Mouse (Mus musculus): ENCODE data around the gene Krt10.
A peak's percentile ranks its signal among the peaks of the same experiment; 100 is the strongest.

The Krt10 gene

GRCm38 (mm10) chr11:99389264-99389663 is at the start of gene Krt10:
Gene Krt10, minus strand, starts transcription at chr11:99389364.
- DNase-seq (ENCODE audit: low read depth, low spot score): no peak

- no peak for DNase-seq (ENCODE audit: low read depth, low spot score)
Observed at GRCm38 (mm10) chr11:99437972-99438371, 48.8 kb upstream of the Krt10 start, which contains the start of gene Krt20. Gene Krt20, minus strand, starts transcription at chr11:99438150.

GRCm38 (mm10) chr11:99436625-99437024 is 47.5 kb upstream of the Krt10 start:
- DNase-seq (ENCODE audit: low read depth, low spot score): no peak

- DNase-seq (ENCODE audit: low read depth, low spot score): no peak
Observed at GRCm38 (mm10) chr11:99430670-99431069, 41.5 kb upstream of the Krt10 start.

- DNase-seq (ENCODE audit: low read depth, low spot score): no peak
Observed at GRCm38 (mm10) chr11:99422159-99422558, 33.0 kb upstream of the Krt10 start, which contains the start of gene Krt12. Gene Krt12, minus strand, starts transcription at chr11:99422259.

- no peak for DNase-seq (ENCODE audit: low read depth, low spot score)
Observed at GRCm38 (mm10) chr11:99420586-99420985, 31.4 kb upstream of the Krt10 start.

- no peak for DNase-seq (ENCODE audit: low read depth, low spot score)
Observed at GRCm38 (mm10) chr11:99417819-99418218, 28.7 kb upstream of the Krt10 start.

GRCm38 (mm10) chr11:99416902-99417301 is 27.7 kb upstream of the Krt10 start:
- no peak for DNase-seq (ENCODE audit: low read depth, low spot score)

- DNase-seq (ENCODE audit: low read depth, low spot score): no peak
Observed at GRCm38 (mm10) chr11:99414463-99415147, 25.4 kb upstream of the Krt10 start.

GRCm38 (mm10) chr11:99413247-99413646 is 24.1 kb upstream of the Krt10 start:
- no peak for DNase-seq (ENCODE audit: low read depth, low spot score)

- DNase-seq (ENCODE audit: low read depth, low spot score): no peak
Observed at GRCm38 (mm10) chr11:99406186-99406585, 17.0 kb upstream of the Krt10 start.

- no peak for DNase-seq (ENCODE audit: low read depth, low spot score)
Observed at GRCm38 (mm10) chr11:99399956-99400549, 10.9 kb upstream of the Krt10 start.

GRCm38 (mm10) chr11:99398832-99399231 is 9.7 kb upstream of the Krt10 start:
- DNase-seq (ENCODE audit: low read depth, low spot score): no peak

- DNase-seq (ENCODE audit: low read depth, low spot score): no peak
Observed at GRCm38 (mm10) chr11:99398084-99398483, 8.9 kb upstream of the Krt10 start.

GRCm38 (mm10) chr11:99396661-99397060 is 7.5 kb upstream of the Krt10 start:
- DNase-seq (ENCODE audit: low read depth, low spot score): no peak

- no peak for DNase-seq (ENCODE audit: low read depth, low spot score)
Observed at GRCm38 (mm10) chr11:99396034-99396433, 6.9 kb upstream of the Krt10 start.

- DNase-seq (ENCODE audit: low read depth, low spot score): no peak
Observed at GRCm38 (mm10) chr11:99392492-99392891, 3.3 kb upstream of the Krt10 start.

GRCm38 (mm10) chr11:99391375-99391774 is 2.2 kb upstream of the Krt10 start:
- DNase-seq (ENCODE audit: low read depth, low spot score): no peak

GRCm38 (mm10) chr11:99390866-99391265 is 1.7 kb upstream of the Krt10 start:
- no peak for DNase-seq (ENCODE audit: low read depth, low spot score)

GRCm38 (mm10) chr11:99388661-99389060 is 503 bp downstream of the Krt10 start:
- no peak for DNase-seq (ENCODE audit: low read depth, low spot score)

GRCm38 (mm10) chr11:99385813-99386721 is 3.1 kb downstream of the Krt10 start:
- DNase-seq (ENCODE audit: low read depth, low spot score): peak; percentile 67

GRCm38 (mm10) chr11:99379568-99379967 is 9.6 kb downstream of the Krt10 start:
- DNase-seq (ENCODE audit: low read depth, low spot score): no peak
